Mouse (Mus musculus) lung, postnatal 36 days (tissue): ENCODE results near the gene Ybx1.
"Not testable (repeated sequence)": the region's sequence is repeated elsewhere in the genome, so short reads cannot be mapped to it uniquely, and the experiment has no call there.

Experiments used
- DNase-seq: peaks from one replicate; pipeline ENCODE4 v3.0.0; 2022; ENCODE audit warnings: mixed read lengths

Gene Ybx1

GRCm38 (mm10) chr4:119294415-119295133 lies at the start of gene Ybx1:
Ybx1 (minus strand) TSS chr4:119294604.
- peak; percentile 99 for DNase-seq

DNA sequence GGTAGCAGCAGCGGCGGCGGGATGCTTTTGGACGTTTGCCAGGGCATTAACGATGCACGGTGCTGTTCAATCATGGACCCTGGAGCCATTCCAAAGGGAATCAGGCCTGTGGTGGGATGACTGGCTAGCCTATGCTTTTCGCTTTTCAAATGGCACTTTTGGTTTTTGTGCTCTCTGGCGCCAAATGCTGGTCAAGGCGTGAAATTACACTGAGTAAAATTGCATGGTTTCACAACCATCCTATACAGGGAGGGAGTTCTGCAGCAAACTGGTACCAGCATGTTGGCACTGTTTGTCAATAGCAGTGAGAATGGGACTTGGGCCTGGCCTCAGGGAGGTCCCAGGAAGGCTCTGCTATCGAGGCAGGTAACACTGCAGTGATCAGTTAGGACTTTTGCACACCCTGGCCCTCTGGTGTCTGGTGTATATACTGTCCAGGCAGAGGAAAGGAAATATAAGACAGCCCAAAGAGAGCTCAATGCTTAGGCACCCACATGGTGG lies 44.5 kb upstream of the Ybx1 start:
- peak; percentile 38 for DNase-seq

GRCm38 (mm10) chr4:119338422-119338821 lies 44.0 kb upstream of the Ybx1 start:
- no peak for DNase-seq

GRCm38 (mm10) chr4:119333487-119333886 lies 39.1 kb upstream of the Ybx1 start:
- DNase-seq, result no peak

DNA sequence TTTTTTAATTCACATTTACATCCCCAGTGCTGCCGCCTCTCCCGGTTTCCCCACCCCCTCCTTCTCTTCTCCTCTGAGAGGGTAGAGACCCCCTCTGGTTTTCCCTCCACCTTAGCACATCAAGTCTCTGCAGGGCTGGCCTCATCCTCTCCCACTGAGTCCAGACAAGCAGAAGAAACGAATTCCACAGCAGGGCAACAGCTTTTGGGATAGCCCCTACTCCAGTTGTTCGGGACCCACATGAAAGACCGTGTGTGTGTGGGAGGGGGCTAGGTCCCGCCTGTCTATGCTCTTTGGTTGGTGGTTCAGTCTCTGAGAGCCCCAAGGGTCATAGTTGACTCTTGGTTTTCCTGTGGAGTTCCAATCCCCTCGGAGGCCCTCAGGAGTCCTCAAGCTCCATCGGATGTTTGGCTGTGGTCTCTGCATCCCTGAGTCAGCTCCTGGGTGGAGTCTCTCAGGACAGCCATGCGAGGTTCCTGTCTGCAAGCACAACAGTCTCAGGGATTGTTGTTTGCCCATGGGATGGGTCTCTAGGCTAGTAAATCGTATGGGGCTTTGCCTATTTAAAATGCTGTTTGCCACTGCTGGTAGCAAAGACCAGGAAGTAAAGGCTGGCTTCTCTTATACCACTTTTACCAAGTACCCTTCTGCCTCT lies 26.6 kb upstream of the Ybx1 start:
- DNase-seq, result peak; percentile 3

GRCm38 (mm10) chr4:119320131-119320830 lies 25.9 kb upstream of the Ybx1 start, which contains the start of gene Ppih:
Ppih (minus strand) TSS chr4:119320546.
- DNase-seq, result peak; percentile 97

- peak; percentile 15 for DNase-seq
These were observed 19.4 kb upstream of the Ybx1 start for GRCm38 (mm10) chr4:119313756-119314155.

DNA sequence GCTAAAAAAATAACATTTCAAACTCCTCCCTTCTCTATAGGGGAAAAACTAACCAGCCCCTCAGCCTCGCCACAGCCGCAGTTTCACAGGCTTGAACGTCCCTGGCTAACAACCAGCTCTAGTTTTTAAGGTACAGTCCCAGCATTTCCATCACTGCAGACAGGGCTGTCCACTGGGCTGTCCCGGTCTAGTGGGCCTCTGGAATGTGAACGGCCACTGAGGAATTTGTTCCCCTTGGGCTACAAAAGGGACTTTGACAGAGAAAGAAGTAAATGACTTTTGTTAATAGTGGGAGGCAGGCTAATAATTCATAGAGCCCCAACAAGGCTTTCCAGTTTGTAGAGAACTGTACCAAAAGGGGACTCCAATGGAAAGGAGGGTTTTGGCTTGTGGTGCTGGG lies 11.0 kb upstream of the Ybx1 start:
- no peak for DNase-seq

DNA sequence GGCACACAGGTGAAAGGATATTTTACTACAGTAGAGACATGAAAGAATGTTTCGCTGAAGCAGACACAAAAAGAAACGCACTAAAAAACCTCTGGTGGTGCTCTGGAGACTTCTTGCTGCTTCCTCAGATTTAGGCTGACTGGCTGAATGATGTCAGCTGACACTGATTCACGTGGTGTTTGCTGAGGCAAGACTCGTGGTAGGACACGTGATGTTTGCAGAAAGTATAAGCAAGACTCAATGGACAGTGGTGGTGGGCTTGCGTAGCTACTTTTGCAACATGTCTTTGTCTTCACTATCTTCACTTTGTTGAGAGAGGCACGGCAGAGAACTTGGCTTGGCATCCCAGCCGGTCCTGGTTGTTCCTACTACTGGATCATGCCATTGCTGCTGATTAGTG lies 8.9 kb upstream of the Ybx1 start:
- no peak for DNase-seq

- DNase-seq, result no peak
These were observed 7.4 kb upstream of the Ybx1 start for GRCm38 (mm10) chr4:119301777-119302176.

DNA sequence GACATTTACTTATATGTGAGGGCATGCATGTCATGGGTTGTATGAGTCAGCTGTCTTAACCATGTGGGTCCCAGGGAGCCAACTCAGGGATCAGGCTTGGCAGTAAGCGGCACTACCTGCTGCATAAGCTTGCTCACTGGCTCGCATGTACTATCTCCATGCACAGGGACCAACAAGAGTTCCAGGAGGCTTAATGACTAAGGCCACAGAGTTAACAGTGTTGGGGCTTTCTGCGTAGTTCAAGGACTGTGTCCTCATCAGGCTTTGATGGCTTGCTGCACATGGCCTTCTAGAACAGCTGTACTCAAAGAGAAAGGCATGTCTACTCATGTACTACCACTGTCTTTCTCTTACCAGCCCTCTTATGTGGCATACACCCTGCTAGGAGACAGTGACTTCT lies 6.4 kb upstream of the Ybx1 start:
- DNase-seq, result no peak

DNA sequence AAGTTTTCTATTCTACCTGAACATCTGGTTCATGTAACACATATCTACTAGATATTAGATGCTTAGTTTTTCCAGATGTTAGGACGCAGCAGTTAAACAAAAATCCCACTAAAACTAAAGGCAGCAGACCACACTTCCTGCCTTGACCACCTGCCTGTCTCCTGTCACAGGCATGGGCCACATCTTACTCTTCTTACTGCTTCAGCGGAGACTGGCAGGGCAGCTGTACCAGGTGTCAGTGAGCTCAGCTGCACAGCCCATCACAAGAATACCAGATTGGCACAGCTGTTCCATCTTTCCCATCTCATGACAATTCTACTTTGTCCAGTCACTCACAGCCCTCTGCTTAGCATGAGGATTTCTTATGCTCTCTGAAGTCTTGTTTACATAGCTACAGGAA lies 3.0 kb upstream of the Ybx1 start:
- DNase-seq, result no peak

- DNase-seq, result no peak
These were observed 690 bp upstream of the Ybx1 start for GRCm38 (mm10) chr4:119295134-119295453.

- peak; percentile 15 for DNase-seq
These were observed 688 bp downstream of the Ybx1 start for GRCm38 (mm10) chr4:119293574-119294258.

DNA sequence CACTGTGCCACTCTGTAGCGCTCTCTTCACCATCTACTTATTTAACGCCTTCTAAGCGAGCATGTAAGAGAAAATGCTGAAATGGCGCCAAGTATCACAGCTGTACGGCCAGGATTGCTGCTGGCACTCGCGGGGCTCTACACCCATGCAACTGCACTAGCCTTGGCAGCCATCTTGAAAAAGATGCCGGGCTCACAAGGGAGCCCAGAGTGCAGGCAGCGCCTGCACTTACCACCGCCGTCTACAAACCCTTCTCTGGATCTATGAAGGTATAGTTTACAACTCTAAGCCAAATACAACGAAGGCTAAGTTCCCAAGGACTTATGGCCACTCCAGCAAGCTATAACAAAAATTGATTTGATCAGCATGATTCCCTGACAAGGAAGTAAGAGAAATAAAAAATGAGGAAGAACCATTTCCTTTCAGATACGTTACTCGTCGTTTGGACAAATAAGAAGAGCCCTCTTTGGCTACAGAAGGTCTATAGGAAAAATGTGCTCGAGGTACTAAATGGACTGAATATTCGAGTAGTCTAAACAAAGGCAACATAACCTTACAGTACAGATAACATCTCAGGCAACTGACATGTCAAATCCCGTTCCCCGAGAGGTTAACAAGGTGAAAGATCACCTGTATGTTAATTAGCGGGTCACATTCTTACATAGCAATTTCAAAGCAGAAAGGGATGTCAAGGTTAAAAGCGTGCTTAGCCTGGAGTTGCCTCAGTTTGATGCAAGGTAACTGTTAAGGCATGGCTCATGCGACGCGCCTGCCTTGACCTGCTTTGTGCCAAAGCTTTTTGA lies 1.4 kb downstream of the Ybx1 start:
- peak; percentile 59 for DNase-seq

GRCm38 (mm10) chr4:119291921-119292320 lies 2.5 kb downstream of the Ybx1 start:
- DNase-seq, result no peak

DNA sequence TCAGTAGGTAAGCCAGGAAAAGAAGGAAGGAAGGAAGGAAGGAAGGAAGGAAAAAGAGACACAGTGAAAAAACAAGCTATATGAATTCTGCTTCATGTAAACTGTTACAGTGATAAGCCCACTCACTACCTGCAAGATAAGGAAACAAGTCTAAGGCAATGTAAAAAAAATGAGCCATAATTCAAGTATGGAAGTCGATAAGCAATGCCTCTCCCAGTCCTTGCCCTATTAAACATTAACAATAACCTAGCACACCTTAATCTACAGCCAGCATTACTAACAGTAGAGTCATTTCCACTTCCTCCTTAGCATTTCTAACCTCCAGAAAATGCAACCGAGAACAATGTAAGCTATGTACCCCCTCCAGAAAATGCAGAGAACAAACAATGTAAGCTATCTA lies 9.1 kb downstream of the Ybx1 start:
- DNase-seq, result no peak

DNA sequence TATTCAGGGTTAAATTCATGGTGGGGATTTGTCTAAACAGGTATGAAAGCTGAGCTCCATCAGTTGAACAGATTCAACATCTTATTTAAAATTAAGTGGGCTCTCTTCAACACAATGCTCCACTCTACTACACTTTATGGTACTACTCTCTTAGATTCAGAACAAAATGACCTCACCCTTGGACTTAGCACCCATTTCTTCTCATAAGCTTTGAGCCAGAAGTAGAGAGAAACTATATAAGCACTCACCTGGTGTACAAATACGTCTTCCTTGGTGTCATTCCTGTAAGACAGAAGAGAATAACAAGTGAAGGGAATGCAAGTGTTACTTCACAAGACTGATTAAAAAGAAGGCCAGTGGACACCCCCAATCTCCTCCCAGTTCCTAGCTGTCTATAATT lies 9.5 kb downstream of the Ybx1 start:
- DNase-seq, result no peak

- DNase-seq, result not testable (repeated sequence)
These were observed 15.6 kb downstream of the Ybx1 start for GRCm38 (mm10) chr4:119278784-119279183.

DNA sequence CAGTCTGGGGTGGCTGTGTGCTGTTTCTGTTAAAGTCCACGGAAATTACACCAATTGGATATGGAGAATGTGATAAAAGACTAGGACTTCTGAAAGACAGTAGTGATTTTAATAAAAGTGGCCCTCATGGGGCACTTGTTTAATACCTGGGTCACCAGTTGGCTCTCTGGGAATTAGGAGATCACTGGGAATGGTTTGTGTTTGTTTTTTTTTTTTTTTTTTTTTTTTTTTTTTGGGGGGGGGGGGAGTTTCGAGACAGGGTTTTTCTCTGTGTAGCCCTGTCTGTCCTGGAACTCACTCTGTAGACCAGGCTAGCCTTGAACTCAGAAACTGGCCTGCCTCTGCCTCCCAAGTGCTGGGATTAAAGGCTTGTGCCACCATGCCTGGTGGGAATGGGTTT lies 18.7 kb downstream of the Ybx1 start:
- DNase-seq, result no peak

DNA sequence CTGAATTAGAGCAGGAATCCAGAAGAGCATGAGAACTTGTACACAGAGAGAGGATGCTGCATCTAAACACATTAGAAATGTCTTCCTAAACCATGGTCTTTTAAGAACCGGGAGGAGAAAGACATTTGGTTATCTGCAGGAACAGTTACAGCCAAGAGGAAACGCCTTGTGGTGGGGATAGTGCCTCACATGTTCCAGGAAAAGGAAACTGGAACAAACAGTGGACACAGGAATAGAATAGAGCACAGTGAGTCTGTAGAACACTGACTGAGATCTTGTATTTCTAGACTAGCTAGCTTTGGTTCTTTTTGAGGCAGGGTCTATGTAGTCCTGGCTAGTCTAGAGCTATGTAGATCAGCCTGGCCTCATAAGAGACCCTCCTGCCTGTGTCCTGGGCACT lies 19.2 kb downstream of the Ybx1 start:
- peak; percentile 81 for DNase-seq

GRCm38 (mm10) chr4:119274627-119275026 lies 19.8 kb downstream of the Ybx1 start:
- peak; percentile 90 for DNase-seq
